Mouse (Mus musculus): Measurements from ENCODE around the gene Srarp. TPM values are rescaled to one million over a fixed set of nuclear protein-coding genes. Genes with fewer than 3 reads are reported as not detected.

Gene Srarp
- polyA plus RNA-seq, 1 experiment: not detected

DNA sequence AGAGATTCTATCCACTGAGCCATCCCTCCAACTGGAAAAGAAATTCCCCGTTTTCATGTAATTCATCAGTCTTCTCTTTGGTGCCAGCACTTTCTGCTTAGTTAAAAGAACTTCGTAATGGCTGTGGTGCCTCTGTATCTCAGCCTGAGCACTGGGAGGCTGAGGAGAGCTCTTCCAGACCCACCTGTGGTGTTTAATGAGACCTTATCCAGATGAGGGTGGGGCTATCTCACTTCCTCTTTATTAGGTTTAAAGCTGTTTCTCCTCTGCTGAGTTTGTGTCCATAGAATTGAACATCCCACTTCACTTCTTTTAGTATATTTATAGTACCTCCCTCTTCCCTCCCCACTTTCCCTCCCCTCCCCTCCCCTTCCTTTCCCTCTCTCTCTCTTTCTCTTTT, 15.3 kb upstream of the Srarp start:
- Histone ChIP-seq H3K9me3 (ENCODE audit: control insufficient read depth, low read length) (no peaks in the 10 kb centered on the region), H3K36me3 (ENCODE audit: control insufficient read depth) (peaks cover 43% of the 10 kb centered on the region), H3K4me1 (ENCODE audit: control insufficient read depth) (peaks cover 4% of the 10 kb centered on the region), H3K4me3 (replicated peaks) (no peak overlapping the region), H3K27me3 (ENCODE audit: control insufficient read depth) (no peaks in the 10 kb centered on the region)
- no peak for TF ChIP-seq GATA1 (IDR thresholded peaks at IDR 0.05; ENCODE audit: low read length)
- no peak for TF ChIP-seq TAL1 (IDR thresholded peaks at IDR 0.05; ENCODE audit: low read length)

DNA sequence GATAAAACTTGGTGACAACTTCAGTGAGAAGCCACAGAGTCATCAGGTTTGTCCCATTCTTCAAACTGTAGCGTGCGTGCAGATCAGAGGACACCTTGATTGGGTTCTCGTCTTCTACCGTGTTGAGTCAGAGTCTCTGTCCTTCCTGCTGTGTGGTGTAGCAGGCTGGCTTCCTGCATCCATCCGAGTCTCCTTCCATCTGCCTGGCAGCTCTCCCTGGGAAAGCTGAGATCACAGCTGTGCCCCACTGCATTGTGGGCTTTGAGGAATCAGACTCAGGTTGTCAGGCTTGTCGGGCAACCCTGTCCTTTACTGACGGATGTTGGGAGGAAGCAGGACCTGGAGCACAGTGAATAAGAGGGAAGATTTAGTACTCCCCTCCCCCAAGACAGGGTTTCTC, 10.3 kb upstream of the Srarp start:
- H3K4me3 ChIP-seq (replicated peaks): no peak overlapping the region
- peaks cover 24% of the 10 kb centered on the region for H3K36me3 ChIP-seq (ENCODE audit: control insufficient read depth)
- H3K27me3 ChIP-seq (ENCODE audit: control insufficient read depth): no peaks in the 10 kb centered on the region; the same call in 1 of the 2 replicates
- no peaks in the 10 kb centered on the region for H3K9me3 ChIP-seq (ENCODE audit: control insufficient read depth, low read length)
- peaks cover 28% of the 10 kb centered on the region for H3K4me1 ChIP-seq (ENCODE audit: control insufficient read depth)
- TF ChIP-seq GATA1 (IDR thresholded peaks at IDR 0.05; ENCODE audit: low read length): no peak

DNA sequence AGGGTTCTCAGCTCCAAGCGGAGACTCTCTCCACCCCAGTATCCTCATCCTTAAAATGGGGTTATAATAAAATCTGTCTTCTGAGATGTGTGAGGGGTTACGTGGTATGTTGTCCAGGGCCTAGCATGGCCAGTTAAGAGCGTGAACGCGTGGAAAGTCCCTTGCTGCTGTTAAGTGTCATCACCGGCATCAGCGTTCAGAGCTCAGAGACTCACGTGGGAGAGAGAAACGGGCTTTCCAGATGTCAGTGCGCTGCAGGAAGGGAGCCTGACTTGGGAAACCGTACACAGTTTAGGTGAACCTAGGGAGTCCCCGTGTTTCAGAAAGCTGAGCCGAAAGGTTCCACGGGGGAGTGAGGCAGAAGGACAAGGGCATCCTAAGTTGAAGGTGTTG, 9.4 kb upstream of the Srarp start:
- peak overlapping the region; percentile 95 for H3K4me3 ChIP-seq (replicated peaks)

DNA sequence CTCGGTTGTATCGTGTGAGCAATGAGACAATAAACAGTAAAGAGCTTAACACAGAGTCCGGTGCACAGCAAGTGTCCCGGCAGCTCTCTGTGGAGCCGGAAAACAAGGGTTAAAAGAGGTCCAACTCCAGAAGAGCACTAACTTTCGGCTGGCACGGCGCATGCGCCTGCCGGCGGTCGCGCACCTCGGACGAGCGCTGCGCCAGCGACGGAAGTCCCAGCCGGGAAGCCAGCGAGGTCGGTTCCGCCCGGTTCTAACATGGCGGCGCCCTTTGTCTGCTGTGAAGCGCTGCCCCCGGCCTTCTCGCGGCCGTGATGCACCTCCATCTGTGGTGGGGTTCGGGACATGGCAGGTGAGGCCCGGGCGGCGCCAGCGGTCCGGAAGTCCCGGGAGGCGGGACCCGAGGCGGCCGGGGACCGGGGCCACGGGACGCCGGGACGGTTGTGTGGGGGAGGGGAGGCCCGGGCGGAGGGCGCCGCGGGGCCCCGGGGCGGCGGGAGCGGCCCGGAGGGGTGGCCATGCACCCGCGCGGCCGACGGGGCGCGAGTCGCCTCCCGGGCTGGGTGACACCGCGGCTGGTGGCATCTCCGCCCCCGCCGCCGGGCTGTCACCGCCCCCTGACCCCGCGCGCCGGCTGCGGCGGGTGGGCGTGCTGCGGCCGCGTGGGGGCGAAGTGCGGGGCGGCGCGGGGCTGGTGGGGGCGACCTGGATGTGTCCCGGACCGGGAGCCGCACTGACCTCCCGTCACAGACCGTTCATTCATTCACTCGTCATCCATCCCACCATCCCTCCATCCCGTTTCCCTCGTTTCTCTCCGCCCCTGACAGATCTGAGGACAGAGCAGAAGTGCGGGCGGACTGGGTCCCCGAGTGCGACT, 8.8 kb upstream of the Srarp start, which contains the start of gene Zbtb17:
TSS of gene Zbtb17 (plus strand) at position 204 of the 877 bp plus-strand sequence.
- no peak for TF ChIP-seq TAL1 (IDR thresholded peaks at IDR 0.05; ENCODE audit: low read length)
- no peak for TF ChIP-seq GATA1 (IDR thresholded peaks at IDR 0.05; ENCODE audit: low read length)
- Histone ChIP-seq H3K9me3 (ENCODE audit: control insufficient read depth, low read length) (no peaks in the 10 kb centered on the region), H3K36me3 (ENCODE audit: control insufficient read depth) (peaks cover 21% of the 10 kb centered on the region), H3K4me3 (replicated peaks) (peak within 1 kb of the TSS; percentile 95), H3K4me1 (ENCODE audit: control insufficient read depth) (peaks cover 27% of the 10 kb centered on the region), H3K27me3 (ENCODE audit: control insufficient read depth) (no peaks in the 10 kb centered on the region; the same call in 1 of the 2 replicates)

More for the DNA sequence above, 9.4 kb upstream of the Srarp start:
- H3K36me3 ChIP-seq (ENCODE audit: control insufficient read depth): peaks cover 24% of the 10 kb centered on the region
- TF ChIP-seq GATA1 (IDR thresholded peaks at IDR 0.05; ENCODE audit: low read length) (no peak), TAL1 (IDR thresholded peaks at IDR 0.05; ENCODE audit: low read length) (no peak)
- H3K27me3 ChIP-seq (ENCODE audit: control insufficient read depth): no peaks in the 10 kb centered on the region; the same call in 1 of the 2 replicates
- H3K4me1 ChIP-seq (ENCODE audit: control insufficient read depth): peaks cover 28% of the 10 kb centered on the region
- H3K9me3 ChIP-seq (ENCODE audit: control insufficient read depth, low read length): no peaks in the 10 kb centered on the region

DNA sequence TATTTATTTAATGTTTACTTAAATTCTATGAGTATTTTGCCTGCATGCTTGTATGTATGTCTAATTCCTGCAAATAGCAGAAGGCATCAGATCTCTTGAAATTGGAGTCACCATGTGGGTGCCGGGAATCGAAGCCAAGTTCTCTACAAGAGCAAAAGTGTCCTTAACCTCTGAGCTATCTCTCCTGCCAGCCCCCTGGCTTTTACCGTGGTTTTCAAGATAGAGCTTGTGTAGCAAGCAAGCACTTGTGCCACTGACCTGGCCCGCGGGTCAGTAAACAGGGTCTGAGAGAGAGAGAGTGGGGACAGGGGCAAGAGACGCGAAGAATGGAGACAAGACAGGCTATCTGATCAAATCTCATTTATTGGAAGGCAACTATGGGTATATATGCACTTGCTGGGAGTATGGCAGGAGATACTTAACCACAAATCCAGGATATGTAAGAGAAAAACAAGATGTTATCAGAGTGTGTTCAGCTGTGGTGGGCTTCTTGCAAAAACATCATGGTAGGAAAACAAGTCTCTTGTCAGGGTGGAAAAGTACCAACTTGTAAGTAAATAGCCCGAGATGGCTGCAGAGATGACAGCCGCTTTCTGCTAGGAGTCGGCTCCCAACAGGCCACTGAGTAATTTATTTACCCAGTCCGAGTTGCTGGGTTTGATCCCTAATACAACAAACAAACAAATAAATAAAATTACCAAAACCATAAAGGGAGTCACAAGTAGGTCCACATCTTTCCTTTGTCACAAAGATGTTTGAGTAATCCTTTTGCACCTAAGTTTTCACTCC, 7.9 kb upstream of the Srarp start:
- no peaks in the 10 kb centered on the region; the same call in 1 of the 2 replicates for H3K27me3 ChIP-seq (ENCODE audit: control insufficient read depth)
- peaks cover 27% of the 10 kb centered on the region for H3K4me1 ChIP-seq (ENCODE audit: control insufficient read depth)
- H3K9me3 ChIP-seq (ENCODE audit: control insufficient read depth, low read length): no peaks in the 10 kb centered on the region
- H3K36me3 ChIP-seq (ENCODE audit: control insufficient read depth): peaks cover 13% of the 10 kb centered on the region
- TF ChIP-seq GATA1 (IDR thresholded peaks at IDR 0.05; ENCODE audit: low read length) (no peak), TAL1 (IDR thresholded peaks at IDR 0.05; ENCODE audit: low read length) (no peak)
- peak overlapping the region; percentile 95 for H3K4me3 ChIP-seq (replicated peaks)

DNA sequence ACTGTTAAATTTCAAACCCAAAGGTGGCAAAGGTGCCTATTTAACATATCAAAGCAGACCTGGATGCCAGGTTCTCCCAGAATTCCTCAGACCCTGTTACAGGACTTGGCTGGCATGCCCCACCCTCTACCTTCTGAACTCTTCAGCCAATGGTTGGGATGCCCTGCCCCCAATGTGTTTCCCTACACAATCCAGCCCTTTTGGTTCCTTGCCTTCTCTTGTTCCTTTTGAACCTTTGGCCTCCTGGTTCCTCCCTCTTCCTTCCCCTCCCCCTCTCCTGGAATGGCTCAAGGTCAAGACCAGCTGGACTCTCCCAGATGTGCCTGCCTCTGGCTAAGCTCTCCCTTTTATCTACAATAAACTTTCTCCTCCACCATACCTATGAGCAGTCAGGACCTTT, 5.0 kb upstream of the Srarp start:
- no peak overlapping the region for H3K4me3 ChIP-seq (replicated peaks)
- TF ChIP-seq TAL1 (IDR thresholded peaks at IDR 0.05; ENCODE audit: low read length): no peak
- no peak for TF ChIP-seq GATA1 (IDR thresholded peaks at IDR 0.05; ENCODE audit: low read length)
- no peaks in the 10 kb centered on the region; the same call in 1 of the 2 replicates for H3K27me3 ChIP-seq (ENCODE audit: control insufficient read depth)
- H3K4me1 ChIP-seq (ENCODE audit: control insufficient read depth): peaks cover 21% of the 10 kb centered on the region
- no peaks in the 10 kb centered on the region for H3K9me3 ChIP-seq (ENCODE audit: control insufficient read depth, low read length)
- H3K36me3 ChIP-seq (ENCODE audit: control insufficient read depth): no peaks in the 10 kb centered on the region

DNA sequence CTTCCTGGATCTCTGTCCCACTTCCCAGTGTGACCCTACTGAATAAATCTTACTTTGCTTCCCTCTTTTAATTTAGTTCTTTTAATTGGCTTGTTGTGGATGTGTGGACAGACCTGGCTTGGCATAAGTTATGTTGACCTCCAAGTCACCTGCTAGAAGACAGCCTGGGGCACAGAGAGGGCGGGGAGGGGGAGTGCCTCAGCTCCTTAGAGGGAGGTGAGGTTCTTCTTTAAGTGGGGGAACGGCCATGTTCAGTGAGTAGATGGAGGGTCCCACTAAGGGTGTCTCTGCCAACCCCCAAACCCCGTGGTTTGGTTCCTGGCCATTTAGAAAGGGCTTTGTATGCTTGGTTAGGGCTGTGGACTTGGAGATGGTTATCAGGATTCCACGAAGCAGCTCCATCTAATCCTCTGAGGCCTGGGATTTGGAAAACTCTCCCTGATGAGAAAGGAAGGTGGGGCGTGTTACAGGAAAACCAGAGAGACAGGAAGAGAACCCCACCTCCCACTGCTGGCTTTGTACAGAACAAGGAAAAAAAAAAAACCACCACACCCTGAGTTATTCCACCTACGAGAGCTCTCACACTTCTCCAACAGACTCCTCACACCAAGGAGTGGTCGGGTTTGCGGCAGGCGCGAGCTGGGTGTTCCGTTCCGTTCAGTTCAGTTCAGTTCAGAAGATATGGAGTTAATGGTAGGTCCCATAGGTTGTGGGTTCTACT, 3.3 kb upstream of the Srarp start:
- no peaks in the 10 kb centered on the region; the same call in 1 of the 2 replicates for H3K27me3 ChIP-seq (ENCODE audit: control insufficient read depth)
- no peak overlapping the region for H3K4me3 ChIP-seq (replicated peaks)
- TF ChIP-seq TAL1 (IDR thresholded peaks at IDR 0.05; ENCODE audit: low read length) (no peak), GATA1 (IDR thresholded peaks at IDR 0.05; ENCODE audit: low read length) (no peak)
- H3K36me3 ChIP-seq (ENCODE audit: control insufficient read depth): no peaks in the 10 kb centered on the region
- H3K9me3 ChIP-seq (ENCODE audit: control insufficient read depth, low read length): no peaks in the 10 kb centered on the region
- H3K4me1 ChIP-seq (ENCODE audit: control insufficient read depth): peaks cover 10% of the 10 kb centered on the region

DNA sequence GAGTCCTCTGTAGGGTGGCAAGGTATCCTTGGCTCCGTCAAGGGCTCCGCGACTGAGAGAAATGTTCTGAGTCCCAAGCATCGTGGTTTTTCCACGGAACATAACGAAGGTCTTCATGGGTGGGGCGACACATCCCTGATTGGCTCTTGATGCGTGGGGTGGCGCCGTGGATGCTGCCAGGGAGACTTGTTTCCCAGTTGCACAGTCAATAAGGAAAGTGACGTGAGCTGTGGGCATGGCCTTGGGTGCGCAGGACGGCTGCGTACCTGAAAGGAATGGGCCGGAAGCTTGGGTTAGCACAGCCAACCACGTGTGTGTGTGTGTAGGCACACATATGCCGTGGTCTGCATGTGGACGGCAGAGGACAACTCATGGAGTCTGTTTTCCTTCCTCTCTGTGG, 2.7 kb downstream of the Srarp start:
- Histone ChIP-seq H3K4me3 (replicated peaks) (no peak overlapping the region), H3K27me3 (ENCODE audit: control insufficient read depth) (no peaks in the 10 kb centered on the region), H3K36me3 (ENCODE audit: control insufficient read depth) (no peaks in the 10 kb centered on the region), H3K9me3 (ENCODE audit: control insufficient read depth, low read length) (no peaks in the 10 kb centered on the region), H3K4me1 (ENCODE audit: control insufficient read depth) (peaks cover 2% of the 10 kb centered on the region; the same call in 1 of the 2 replicates)
- TF ChIP-seq GATA1 (IDR thresholded peaks at IDR 0.05; ENCODE audit: low read length) (no peak), TAL1 (IDR thresholded peaks at IDR 0.05; ENCODE audit: low read length) (no peak)
